Mouse (Mus musculus) stomach, embryonic 14.5 days (tissue): ENCODE measurements around the gene Tmem104. TPM values are rescaled to one million over a fixed set of nuclear protein-coding genes. Genes with fewer than 3 reads are reported as not detected.

Source experiments
- ATAC-seq: fragments of 200-750 bp; cut with Nextera tagmentation; 2 replicates; pipeline ENCODE4 v1.8.0; 2017; ENCODE audit warnings: low read depth, moderate TSS enrichment; ENCODE audit not compliant: insufficient number of reproducible peaks, insufficient read depth, low FRiP score
- H3K27ac ChIP-seq: fragments of 300-500 bp; sonication (generic); 2 replicates; pipeline ENCODE4 v1.5.1; 2014; ENCODE audit warnings: mild to moderate bottlenecking, low read length, moderate library complexity, mixed read lengths
- H3K27me3 ChIP-seq: fragments of 300-500 bp; sonication (generic); 2 replicates; pipeline ENCODE4 v1.6.1; 2014; ENCODE audit warnings: low read length, control low read depth, mixed read lengths; ENCODE audit not compliant: control insufficient read depth, insufficient read depth
- H3K36me3 ChIP-seq: fragments of 300-500 bp; sonication (generic); 2 replicates; pipeline ENCODE4 v1.6.1; 2014; ENCODE audit warnings: mild to moderate bottlenecking, control low read depth, low read length, moderate library complexity, mixed read lengths; ENCODE audit not compliant: control insufficient read depth, insufficient read depth
- H3K4me1 ChIP-seq: fragments of 300-500 bp; sonication (generic); 2 replicates; pipeline ENCODE4 v1.6.1; 2014; ENCODE audit warnings: low read length, control low read depth, mixed read lengths; ENCODE audit not compliant: control insufficient read depth, insufficient read depth
- H3K4me2 ChIP-seq: fragments of 300-500 bp; sonication (generic); replicated peaks from 2 replicates; pipeline ENCODE4 v1.6.1; 2014; ENCODE audit warnings: low read depth, low read length, control low read depth
- H3K4me3 ChIP-seq: fragments of 300-500 bp; sonication (generic); 2 replicates; pipeline ENCODE4 v1.5.1; 2014; ENCODE audit warnings: low read depth, low read length, control low read depth
- H3K9ac ChIP-seq: fragments of 300-500 bp; sonication (generic); replicated peaks from 2 replicates; pipeline ENCODE4 v1.6.1; 2014; ENCODE audit warnings: low read depth, mild to moderate bottlenecking, control low read depth, low read length, moderate library complexity, mixed read lengths
- H3K9me3 ChIP-seq: fragments of 300-500 bp; sonication (generic); 2 replicates; pipeline ENCODE4 v1.6.1; 2016; ENCODE audit warnings: low read depth, low read length, control low read depth; ENCODE audit not compliant: control insufficient read depth
- WGBS: fragments of 180-500 bp; shearing (Covaris S2); extraction: QIAGEN DNeasy Blood & Tissue Kit; methylation state at CpG from one replicate; pipeline ENCODE4 v1.1.7; 2014; 5-methylcytosine and 5-hydroxymethylcytosine counted together
- polyA plus RNA-seq: library from polyadenylated mRNA; unstranded; fragments of >200 nt; fragmentation: Nextera tagmentation; extraction: Ambion mirVana; gene quantifications from 2 replicates; pipeline ENCODE4 v1.2.1, GENCODE M21; 2014

The Tmem104 gene
- polyA plus RNA-seq, 1 experiment from 2014 or later, result 10.5 TPM

DNA sequence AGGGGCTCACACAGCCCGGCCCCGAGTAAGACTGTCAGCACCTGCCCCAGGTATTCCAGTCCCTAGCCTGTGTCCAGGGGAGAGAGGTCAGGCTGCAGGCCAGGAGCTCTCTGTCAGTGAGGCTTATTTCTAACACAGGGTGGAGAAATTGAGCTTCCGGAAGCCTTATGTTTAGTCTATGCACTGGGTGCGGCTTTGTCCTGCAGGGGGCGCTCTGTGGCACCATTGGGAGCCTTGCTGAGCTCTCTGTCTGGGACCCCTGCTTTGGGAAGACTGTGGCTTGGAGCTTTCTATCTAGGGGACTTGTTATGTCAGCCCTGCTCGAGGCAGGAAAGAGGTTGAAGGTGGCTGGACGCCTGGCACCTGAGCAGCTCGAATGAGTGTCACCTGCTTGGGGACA lies 37.6 kb downstream of the Tmem104 start:
- H3K36me3 ChIP-seq, result no peaks in the 10 kb centered on the region
- H3K4me3 ChIP-seq, result no peak overlapping the region
- H3K27me3 ChIP-seq, result 0 out of 2 replicates have a peak, but pooled peaks cover 3% of the 10 kb centered on the region
- no peak overlapping the region for H3K9ac ChIP-seq
- peaks cover 19% of the 10 kb centered on the region; the same call in 1 of the 2 replicates for H3K4me1 ChIP-seq
- no peaks in the 10 kb centered on the region for H3K9me3 ChIP-seq
- ATAC-seq, result no peak
- H3K27ac ChIP-seq, result no peak overlapping the region
- H3K4me2 ChIP-seq, result no peak overlapping the region
- WGBS, result 42% methylated on average over 8 of the region's 8 CpGs

DNA sequence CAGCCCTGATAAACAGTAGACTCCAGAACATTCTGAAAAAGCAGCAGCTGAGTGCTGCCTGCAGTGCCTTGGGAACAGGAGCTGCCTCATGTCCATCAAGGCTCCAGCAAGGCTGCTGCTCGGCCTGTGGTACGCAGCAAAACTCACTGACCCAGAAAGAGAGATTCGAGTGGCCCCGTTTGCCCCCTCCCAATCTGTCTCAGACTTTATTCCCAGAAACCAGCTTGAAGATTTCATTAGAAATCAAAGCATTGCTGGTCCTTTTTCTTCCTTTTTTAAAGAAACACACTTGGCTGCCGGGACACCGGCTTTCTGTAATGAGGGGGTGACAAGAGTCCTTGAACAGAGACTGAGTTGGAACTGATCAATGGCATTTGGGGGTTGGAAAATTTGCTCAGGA lies 38.0 kb downstream of the Tmem104 start:
- no peak overlapping the region for H3K4me2 ChIP-seq
- WGBS, result 89% methylated on average over 6 of the region's 6 CpGs

DNA sequence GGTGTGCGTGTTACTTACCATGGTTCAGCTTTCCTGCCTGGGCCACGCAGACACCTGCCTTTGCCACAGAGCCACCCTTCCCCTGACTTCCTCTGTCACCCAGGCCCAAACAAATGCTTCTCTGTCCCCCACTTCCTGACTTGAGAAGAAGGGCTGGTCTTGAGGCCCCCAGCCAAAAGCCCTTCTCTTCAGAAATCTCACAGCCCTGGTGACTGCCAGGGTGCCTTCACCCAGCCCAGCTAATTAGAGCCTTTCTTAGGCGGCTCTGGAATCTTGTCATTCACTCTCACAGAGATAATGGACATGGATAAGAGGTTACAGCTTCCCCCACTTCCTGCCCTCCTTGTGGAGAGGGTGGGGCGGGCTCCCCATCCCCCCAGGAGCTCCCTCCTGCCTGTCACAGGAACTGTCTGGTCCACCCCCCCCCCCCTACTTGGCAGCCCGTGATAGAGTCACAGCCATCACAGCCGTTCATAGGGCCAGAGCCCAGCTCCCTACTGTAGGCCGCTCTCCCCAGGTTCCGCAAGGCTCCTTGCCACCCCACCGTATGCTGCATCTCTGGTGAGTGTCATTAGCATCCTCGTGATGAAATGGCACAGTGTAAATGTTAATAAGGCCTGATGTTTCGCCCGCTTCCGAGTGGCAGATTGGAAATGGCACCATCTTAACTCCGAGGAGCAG lies 39.7 kb downstream of the Tmem104 start:
- 0 out of 2 replicates have a peak, but pooled peaks cover 3% of the 10 kb centered on the region for H3K27me3 ChIP-seq
- no peak overlapping the region for H3K27ac ChIP-seq
- peaks cover 25% of the 10 kb centered on the region for H3K4me1 ChIP-seq
- no peak overlapping the region for H3K9ac ChIP-seq
- H3K36me3 ChIP-seq, result no peaks in the 10 kb centered on the region
- no peak for ATAC-seq
- H3K4me2 ChIP-seq, result no peak overlapping the region
- WGBS, result 60% methylated on average over 14 of the region's 14 CpGs
- H3K4me3 ChIP-seq, result no peak overlapping the region
- H3K9me3 ChIP-seq, result no peaks in the 10 kb centered on the region

More for the DNA sequence above, 38.0 kb downstream of the Tmem104 start:
- Histone ChIP-seq H3K4me1 (peaks cover 19% of the 10 kb centered on the region; the same call in 1 of the 2 replicates), H3K9me3 (no peaks in the 10 kb centered on the region), H3K9ac (no peak overlapping the region), H3K4me3 (no peak overlapping the region), H3K36me3 (no peaks in the 10 kb centered on the region), H3K27ac (no peak overlapping the region), H3K27me3 (0 out of 2 replicates have a peak, but pooled peaks cover 3% of the 10 kb centered on the region)
- ATAC-seq, result no peak

GRCm38 (mm10) chr11:115227640-115228039 lies 40.4 kb downstream of the Tmem104 start:
- ATAC-seq, result no peak
- Histone ChIP-seq H3K27ac (no peak overlapping the region), H3K9me3 (no peaks in the 10 kb centered on the region), H3K36me3 (no peaks in the 10 kb centered on the region), H3K4me3 (no peak overlapping the region), H3K27me3 (0 out of 2 replicates have a peak, but pooled peaks cover 3% of the 10 kb centered on the region), H3K9ac (no peak overlapping the region), H3K4me1 (peaks cover 24% of the 10 kb centered on the region), H3K4me2 (no peak overlapping the region)
- 37% methylated on average over 12 of the region's 12 CpGs for WGBS

- 50% methylated on average over 7 of the region's 7 CpGs for WGBS
- no peaks in the 10 kb centered on the region for H3K9me3 ChIP-seq
- H3K9ac ChIP-seq, result no peak overlapping the region
- peaks cover 19% of the 10 kb centered on the region for H3K4me1 ChIP-seq
- no peaks in the 10 kb centered on the region for H3K36me3 ChIP-seq
- H3K27ac ChIP-seq, result no peak overlapping the region
- H3K27me3 ChIP-seq, result no peaks in the 10 kb centered on the region
- H3K4me2 ChIP-seq, result no peak overlapping the region
- H3K4me3 ChIP-seq, result no peak overlapping the region
- no peak for ATAC-seq
These were observed 41.1 kb downstream of the Tmem104 start for GRCm38 (mm10) chr11:115228430-115228829.

DNA sequence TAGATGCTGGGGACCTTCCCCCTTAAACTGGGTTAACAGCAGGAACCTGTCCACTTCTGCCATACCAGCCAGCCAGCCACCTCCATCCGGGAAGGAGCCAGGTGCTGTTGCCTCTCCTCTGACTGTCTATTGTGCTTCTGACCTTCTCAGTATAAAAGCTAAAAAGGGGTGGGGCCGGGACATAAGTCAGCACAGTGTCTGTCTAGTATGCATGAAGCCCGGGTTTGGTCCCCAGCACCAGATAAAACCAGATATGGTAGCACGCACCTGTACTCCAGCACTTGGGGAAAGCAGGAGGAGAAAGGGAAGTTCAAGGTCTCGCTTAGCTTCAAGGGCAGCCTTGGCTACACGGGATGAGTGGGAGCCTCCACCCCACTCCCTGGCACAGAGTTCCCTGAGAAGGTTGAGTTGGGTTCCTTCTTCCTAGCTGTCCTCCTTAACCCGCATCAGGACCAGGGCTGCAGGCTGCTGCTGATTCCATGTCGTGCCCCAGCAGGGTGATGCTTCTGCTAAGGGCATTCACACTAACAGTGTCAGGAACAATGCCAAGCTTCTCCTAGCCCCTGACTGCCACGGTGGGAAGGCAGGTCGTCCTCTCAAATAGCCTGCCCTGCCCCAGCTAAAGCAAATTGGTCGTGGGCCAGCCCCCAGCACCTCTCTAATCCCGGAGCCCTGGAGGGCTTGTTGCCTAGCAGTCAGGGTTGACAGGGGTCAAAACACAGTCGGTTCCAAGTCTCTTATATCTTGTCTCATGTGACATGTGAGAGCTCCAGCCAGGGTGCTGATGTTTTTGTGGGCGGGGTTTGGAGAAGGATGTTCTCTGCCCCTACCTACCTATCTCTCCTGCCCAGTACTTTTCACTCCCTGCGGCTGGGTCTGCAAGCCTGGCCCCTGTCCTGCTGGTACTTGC lies 42.0 kb downstream of the Tmem104 start:
- ATAC-seq, result no peak
- Histone ChIP-seq H3K4me2 (no peak overlapping the region), H3K9ac (no peak overlapping the region), H3K27ac (no peak overlapping the region), H3K9me3 (no peaks in the 10 kb centered on the region), H3K4me1 (peaks cover 17% of the 10 kb centered on the region), H3K36me3 (no peaks in the 10 kb centered on the region), H3K27me3 (no peaks in the 10 kb centered on the region), H3K4me3 (no peak overlapping the region)
- WGBS, result 51% methylated on average over 15 of the region's 15 CpGs

DNA sequence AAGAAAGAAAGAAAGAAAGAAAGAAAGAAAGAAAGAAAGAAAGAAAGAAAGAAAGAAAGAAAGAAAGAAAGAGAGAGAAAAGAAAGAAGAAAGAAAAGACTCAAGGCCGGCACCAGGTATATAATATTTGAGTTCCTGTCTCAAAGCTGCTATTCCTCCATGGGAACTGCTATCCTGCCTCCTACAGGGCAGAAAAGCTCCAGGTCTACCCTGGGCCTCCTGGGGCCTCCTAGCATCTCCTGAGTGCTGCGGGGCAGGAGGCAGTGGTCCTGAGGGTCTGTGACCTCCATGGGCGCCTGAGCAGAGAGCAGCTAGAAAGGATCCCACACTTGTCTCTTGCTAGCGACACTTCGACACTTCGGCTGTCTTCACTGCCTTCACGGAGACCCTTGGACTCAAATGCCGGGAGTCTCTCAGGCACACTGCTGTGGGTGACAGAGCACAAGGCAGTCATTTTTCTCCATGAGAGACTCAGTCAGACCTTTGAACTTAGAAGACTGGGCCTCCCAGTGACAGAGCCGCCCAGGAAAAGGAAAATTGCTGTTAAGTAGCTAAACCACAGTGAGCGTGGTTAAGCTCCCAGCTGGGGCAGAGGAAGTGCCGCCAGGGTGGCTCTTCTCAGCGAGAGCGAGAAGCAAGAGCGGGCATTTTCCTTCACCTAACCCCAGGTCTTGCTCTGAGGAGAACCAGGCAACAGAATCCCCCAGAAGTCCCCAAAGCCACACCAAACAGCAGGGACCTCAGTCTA lies 44.1 kb downstream of the Tmem104 start:
- peak overlapping the region; percentile 52; the same call in 1 of the 2 replicates for H3K27ac ChIP-seq
- 0 out of 2 replicates have a peak overlapping the region, but pooled peaks have one; percentile 5 for H3K4me2 ChIP-seq

GRCm38 (mm10) chr11:115231924-115232323 lies 44.6 kb downstream of the Tmem104 start:
- WGBS, result 43% methylated on average over 9 of the region's 9 CpGs
- H3K4me3 ChIP-seq, result no peak overlapping the region
- H3K27ac ChIP-seq, result peak overlapping the region; percentile 52; the same call in 1 of the 2 replicates
- H3K4me1 ChIP-seq, result peaks cover 23% of the 10 kb centered on the region
- ATAC-seq, result no peak
- no peaks in the 10 kb centered on the region for H3K36me3 ChIP-seq
- H3K4me2 ChIP-seq, result no peak overlapping the region
- H3K9ac ChIP-seq, result no peak overlapping the region
- no peaks in the 10 kb centered on the region for H3K9me3 ChIP-seq
- no peaks in the 10 kb centered on the region for H3K27me3 ChIP-seq

More for the DNA sequence above, 44.1 kb downstream of the Tmem104 start:
- Histone ChIP-seq H3K27me3 (no peaks in the 10 kb centered on the region), H3K4me3 (no peak overlapping the region), H3K4me1 (peaks cover 20% of the 10 kb centered on the region), H3K36me3 (no peaks in the 10 kb centered on the region), H3K9me3 (no peaks in the 10 kb centered on the region), H3K9ac (no peak overlapping the region)
- WGBS, result 43% methylated on average over 14 of the region's 14 CpGs
- no peak for ATAC-seq
